Mouse (Mus musculus) erythroid progenitor cell, adult 5-6 weeks (primary cell): ENCODE measurements around the gene Hspg2. TPM values are rescaled to one million over a fixed set of nuclear protein-coding genes. Genes with fewer than 3 reads are reported as not detected.

Experiments
- ATAC-seq: replicated peaks from 2 replicates; pipeline ENCODE4 v1.8.0; 2016; ENCODE audit warnings: moderate number of reproducible peaks, mild to moderate bottlenecking, moderate TSS enrichment, inconsistent platforms; ENCODE audit not compliant: poor library complexity, low FRiP score, severe bottlenecking
- total RNA-seq, 2 experiments: library from RNA; stranded (forward) in 1 of 2; stranded (reverse) in 1 of 2; fragments of 150-400 nt in 1 of 2; fragments of 186-747, 209-891 nt in 1 of 2; gene quantifications; 2 replicates each; pipeline versions ENCODE4 v1.2.3 to v1.2.4; 2015 to 2017; ENCODE audit warnings: low replicate concordance in 2 of 2

The Hspg2 gene
- total RNA-seq, 2 experiments from 2014 or later = not detected

DNA sequence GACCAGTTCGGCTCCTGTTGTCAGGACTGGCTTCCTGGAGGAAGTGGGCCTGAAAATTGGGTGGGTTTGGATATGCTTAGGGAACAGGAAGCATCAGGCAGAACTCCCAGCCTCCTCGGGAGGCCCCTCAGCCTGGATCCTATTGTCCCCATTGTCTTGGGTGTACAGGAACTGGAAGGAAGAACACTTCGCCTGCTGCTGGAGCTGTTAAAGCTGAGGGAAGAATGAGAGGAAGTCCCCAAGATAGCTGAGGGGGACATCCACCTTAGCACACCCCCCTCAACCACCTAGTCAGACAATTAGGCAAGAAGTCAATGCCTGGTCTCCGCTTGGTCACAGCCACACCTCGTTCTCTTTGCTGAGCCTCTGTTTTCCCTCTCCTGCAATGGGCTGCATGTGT, 9.7 kb downstream of the Hspg2 start:
- ATAC-seq = no peak

DNA sequence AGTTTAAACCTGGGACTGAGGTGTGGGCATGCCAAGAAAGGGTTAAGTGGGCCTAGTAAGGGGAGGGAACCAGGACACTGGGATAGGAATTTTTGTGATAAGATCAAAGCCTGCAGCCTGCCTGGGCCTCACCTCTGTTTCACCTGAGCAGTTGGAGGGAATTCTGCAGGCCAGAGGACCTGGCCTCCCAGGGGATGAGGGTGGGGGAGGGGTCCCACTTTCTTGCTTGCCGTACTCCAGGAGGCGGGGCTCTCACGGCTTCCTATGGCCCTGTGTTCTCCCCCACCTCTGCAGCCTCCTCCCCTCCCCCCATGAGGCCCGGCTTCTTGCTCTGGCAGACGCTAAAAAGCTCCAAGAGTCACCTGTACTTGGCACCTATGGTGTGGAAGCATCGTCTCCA, 11.2 kb downstream of the Hspg2 start:
- no peak for ATAC-seq

DNA sequence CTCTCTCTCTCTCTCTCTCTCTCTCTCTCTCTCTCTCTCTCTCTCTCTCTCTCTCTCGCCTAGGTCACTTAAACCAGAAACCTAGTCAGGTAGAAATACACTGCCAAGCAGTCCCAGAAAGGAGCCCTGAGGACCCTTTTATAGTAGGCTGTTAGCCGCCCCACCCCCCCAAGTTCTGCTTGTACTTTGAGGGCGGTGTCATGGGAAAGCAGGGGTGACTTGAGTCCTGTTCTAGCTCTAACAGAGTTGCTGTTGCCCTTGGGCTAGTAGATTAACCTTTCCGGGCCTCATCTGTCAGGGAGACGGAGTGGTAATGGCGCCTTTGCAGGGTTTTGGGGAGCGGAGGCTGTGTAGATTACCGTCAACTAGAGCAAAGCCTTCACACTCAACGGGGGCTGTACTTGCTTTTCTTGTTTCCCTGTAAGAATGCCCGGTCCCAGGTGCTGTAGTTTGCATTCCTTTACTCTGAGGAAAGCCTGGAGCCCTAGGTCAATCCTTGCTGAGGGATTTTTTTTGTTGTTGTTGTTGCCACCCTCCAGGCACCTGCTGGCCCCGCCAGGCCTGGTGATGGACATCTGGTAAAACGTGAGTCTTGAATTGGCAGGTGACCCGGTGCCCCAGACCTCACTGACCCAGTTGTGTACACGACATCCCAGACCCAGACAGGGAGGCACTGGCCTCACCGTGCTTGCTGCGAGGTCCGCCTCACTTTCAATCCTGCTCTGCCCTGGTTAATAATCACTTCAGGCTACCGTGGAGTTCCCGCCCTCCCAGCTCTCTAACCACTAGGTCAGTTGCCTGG, 11.8 kb downstream of the Hspg2 start:
- no peak for ATAC-seq

DNA sequence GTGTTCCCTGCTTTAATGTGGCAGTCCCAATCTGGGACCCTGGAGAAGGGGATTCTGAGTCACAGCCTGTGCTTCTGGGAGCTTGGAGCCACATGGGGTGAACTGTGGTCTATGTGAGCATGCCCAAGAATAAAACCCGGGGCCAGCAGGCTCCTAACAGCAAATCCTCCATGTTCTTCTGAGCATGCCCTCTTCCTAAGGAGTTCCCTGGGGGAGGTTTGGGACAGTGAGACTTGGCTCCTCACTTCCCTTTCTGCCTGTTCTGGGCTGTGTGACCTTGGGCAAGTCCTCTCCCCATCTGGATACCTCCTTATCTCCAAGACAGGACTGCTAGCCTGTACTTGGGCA, 12.4 kb downstream of the Hspg2 start:
- no peak for ATAC-seq

DNA sequence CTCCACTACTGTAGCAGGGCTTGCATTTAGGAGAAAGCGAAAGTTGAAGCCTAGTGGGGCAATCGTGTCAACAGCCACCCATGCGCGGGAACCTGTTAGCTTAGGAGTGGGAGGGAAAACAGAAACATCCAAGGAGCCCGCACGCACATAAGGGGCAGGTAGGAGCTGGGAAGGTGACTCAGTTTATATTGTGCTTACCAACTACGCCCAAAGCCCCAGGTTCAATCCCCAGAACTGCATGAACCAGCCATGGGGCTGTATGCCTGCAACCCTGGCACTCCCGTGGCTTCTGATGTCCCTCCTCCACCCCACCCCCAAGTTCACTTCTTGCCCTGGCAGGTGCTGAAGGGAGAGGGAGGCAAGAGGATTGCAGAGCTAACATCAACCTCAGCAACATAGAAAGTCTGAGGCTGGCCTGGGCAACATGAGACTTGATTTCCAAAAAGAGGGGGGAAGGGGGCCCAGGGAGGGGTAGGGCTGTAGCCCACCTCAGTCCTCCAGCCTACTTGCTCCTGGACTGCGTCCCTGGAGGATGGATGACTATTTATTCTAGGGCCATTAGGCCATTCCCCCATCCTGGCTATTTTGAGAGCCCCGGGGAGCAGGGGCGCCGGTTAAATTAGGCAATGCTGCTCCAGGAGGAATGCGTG, 12.9 kb downstream of the Hspg2 start:
- ATAC-seq = no peak

DNA sequence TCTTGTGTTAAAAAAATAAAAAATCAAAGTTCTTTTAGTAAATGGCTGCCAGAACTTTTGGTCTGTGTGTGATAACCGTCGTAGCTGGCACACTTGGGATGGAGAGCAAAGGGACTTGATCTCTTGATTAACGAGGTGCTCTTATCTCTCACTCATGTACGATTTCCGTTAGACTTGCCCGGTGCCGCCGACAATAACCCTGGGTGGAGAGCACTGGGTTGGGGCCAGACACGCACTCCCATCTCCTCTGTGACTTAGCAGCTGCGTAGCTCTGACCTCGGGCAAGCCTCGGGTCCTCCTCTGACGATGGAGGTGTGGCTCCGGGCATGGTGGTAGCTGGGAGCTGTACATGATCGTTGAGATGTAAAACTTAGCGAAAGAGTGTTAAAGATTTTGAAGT, 15.3 kb downstream of the Hspg2 start:
- no peak for ATAC-seq

DNA sequence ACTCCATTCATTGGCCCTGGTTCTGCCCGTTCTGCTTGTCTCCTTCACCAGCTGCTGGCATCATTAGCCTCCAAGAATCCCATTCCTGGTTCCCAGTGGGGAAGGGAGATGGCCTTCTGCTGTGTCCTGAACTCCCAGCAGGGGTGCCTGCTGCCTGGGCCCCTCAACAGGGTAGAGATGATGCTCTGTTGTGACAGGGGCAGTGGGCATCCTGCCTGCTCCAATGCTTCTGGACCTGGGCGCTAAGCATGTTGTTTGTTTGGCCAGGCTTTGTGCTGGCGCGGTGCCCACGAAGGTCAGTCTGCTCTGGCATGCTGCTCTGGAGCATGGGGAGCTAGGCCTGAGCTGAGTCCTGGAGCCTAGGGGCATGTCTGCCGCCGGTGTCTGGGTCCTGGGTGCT, 16.0 kb downstream of the Hspg2 start:
- ATAC-seq = no peak

DNA sequence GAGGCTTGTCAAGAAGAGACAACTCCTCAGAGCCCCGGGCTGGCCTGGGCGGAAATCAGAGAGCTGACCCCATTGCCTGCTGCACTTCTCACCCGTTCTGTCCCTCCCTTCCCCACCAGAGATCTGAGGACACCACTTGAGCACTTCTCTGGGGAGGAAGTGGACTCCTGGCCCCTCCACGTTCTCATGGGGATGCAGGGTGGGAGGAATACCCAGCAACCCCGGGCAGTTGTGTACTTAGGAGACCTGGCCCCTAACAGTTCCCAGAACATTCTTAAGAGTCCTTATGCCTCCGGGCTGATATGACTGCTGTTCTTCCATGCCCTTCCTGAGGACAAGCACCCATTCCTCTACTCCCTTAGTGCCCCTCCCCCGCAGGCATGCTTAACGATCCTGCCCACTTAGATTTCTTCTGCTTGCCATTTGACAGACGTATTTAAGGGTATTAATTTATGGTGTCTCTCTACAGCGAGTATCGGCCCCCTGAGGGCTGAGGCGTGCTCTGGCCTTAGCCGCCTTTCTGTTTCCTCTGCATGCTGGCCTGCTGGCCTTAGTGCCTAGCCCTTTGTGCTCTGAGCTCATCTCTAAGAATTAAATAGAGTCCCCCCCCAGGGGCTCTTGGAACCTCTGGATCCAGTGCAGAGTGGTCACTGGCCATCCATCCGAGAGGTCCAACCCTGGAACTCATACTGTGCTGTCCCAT, 16.8 kb downstream of the Hspg2 start:
- ATAC-seq = no peak

DNA sequence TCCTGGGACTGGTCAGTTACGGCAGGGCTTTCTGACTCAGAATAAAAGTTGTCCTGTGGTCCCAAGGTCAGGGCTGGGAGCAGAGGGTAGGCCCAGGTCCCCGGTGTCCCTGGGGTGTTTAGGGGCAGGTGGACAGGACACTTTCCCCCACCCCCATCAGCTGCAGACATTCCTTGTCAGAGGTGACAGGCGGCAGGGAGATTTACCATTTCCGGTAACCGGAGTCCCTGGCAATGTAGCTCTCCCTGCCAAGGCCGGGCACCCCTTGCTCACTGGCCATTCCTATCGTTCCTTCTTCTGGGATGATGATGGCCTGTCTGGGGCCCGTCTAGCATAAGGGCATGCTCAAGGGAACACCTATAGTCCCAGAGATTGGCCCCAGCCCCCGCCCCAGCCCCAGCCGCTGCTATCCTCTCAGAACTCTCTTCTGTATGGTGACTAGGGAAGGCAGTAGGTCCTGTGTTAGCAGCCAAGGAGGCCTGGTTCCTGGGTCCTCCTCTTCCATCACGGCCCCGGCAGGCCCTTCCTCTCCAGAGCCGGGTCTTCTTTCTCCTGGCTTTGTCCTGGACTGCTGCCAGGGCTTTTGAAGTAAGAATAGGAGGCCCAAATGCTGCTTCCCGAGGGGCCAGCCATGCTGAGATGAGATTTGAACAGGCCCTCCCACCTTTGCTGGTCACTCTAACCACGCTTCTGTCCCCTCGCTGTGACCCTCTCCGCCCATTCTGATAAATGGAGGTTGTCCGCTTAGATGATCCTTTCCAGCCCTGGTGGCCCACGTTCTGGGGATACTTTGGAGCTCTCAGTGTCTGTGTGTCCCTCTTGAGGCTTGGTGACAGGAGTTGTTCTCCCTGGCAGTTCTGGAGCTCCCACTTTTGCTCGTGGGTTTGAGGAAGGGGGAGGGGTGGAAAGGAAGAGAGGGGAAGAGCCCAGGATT, 17.8 kb downstream of the Hspg2 start:
- ATAC-seq = no peak

DNA sequence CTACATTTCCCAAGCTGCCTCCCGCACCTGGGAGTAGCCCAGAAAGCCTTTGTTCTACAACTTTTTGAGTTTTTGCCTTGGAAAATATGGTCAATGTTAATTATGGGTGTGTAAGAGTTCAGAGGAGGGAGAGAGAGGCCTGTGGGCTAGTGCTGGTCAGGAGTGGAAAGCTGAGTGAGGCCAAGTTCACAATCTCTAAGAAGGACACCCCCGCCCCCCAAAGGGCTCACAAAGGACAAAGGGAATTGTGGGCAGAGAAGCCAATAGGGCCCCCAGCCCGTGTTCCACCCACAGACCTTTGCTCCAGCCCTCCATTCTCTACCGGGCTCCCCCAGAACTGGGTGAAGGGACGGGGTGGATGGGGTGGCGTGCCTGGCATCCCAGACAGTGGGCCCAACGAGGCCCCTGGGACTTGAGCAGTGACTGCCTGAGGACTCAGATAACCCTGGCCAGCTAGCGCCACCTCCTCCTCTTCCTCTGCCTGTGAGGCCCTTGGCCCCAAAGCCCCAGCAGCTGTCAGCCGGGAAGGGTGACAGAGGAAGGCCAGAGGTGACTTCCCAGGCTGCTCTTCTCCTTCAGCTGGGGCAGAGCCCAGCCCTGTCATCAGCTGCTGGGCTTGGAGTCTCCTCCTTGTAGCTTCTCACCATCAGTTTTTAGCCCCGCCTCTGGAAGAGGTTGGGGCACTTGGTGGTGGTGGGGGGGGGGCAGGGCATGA, 18.9 kb downstream of the Hspg2 start:
- no peak for ATAC-seq

DNA sequence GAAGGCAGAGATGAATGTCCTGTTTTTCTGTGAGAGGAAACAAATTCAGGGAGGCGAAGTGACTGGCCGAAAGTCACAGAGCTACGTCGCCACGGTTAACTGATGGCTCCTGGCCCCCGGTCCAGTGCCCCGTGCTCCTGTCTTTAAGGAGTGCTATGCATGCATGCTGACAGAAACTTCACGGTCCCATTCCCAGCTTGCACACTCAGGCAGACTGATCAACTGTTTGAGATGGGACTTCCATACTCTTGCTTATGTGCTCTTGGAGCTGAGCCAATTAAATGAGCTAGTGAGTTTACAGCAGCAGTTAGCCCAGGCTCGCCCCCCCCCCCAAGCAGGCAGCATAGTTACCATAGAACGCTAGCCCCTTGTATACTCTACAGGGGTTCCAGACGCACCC, 19.5 kb downstream of the Hspg2 start:
- ATAC-seq = no peak

DNA sequence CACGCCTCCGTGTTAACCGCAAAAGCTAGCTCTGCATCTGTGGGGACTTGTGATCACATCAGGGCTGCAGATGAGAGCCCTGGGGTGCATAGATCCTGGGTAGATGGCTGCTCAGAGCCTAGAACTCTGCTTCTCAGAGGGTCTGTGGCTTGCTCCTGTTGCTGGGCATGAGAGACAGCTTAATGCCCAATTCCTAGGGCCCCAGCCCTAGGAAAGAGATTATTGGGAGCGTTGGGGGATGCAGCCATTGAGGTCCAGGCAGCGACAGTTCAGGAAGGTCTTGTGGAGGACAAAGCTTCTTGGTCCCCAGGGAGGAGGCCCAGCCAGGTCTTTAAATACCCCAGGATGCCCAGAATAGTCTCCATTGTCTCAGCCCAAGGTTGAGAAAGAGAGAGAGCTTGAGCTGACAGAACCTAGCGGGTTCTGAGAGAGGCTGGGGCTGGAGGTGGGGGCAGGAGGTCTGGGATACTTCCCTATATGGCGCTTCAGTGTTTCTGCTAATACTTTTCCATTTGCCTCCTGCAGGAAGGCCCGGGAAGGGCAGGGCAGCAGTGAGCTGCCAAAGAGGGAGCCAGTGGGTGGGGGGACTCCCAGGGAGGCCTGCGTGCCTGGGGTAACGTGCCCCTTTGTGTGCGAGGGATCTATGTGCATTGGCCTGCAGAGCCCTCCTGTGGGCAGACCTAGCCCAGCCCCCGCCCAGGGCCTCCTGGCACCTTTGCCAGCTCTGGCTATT, 20.2 kb downstream of the Hspg2 start:
- no peak for ATAC-seq

DNA sequence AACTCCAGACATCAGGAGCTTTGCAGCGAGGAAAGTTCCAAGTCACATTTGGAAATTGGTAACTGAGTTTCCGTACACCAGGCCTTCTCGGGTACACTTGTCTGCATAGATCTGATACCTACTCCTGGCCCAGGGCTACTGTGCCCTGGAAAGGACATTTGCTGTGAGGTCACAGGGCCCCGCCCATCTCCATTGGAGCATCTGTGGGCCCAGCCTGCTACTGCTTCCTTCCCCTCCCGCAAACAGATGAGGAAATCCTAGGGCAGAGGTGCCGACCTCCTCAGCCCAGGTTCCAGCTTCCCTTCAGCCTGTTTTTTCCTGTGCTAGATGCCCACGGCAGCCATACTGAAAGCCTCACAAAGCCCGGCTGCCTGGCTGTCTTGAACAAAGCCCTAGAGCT, 21.4 kb downstream of the Hspg2 start:
- no peak for ATAC-seq

DNA sequence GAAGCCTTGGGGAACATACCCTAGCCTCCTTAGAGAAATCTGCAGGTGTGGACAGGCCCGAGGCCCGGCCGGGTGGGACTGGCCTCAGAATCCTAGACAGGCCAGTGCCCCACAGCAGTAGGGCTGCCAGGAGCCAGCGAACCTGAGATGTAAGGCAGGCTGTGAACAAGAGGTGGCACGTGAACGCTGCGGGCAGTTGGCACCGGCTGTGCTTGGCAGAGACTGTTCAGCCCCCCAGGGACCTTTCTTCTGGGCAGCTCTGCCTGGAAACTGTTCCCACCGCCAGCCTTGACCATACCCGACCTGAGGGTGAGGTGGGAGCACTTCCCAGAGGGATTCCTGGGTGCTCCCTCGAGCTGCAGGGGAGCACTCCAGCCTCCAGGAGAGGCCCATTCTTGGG, 24.0 kb downstream of the Hspg2 start:
- no peak for ATAC-seq

DNA sequence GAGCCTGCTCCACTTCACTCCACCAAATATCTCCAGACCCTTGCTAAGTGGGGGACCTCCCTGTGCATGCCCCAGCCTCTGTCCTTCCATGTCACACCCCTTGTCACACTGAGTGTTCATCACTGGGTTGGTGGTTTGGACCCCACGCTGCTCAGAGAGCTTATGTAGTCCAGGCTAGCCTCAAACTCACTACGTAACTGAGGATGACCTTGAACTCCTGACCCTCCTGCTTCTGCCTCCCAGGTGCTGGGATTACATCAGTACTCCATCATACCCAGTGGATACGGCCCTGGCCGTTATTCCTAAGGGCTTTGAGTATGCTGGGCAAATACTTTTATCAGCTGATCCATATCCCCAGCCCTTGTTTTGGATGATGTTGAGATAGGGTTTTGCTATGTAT, 24.6 kb downstream of the Hspg2 start:
- no peak for ATAC-seq

DNA sequence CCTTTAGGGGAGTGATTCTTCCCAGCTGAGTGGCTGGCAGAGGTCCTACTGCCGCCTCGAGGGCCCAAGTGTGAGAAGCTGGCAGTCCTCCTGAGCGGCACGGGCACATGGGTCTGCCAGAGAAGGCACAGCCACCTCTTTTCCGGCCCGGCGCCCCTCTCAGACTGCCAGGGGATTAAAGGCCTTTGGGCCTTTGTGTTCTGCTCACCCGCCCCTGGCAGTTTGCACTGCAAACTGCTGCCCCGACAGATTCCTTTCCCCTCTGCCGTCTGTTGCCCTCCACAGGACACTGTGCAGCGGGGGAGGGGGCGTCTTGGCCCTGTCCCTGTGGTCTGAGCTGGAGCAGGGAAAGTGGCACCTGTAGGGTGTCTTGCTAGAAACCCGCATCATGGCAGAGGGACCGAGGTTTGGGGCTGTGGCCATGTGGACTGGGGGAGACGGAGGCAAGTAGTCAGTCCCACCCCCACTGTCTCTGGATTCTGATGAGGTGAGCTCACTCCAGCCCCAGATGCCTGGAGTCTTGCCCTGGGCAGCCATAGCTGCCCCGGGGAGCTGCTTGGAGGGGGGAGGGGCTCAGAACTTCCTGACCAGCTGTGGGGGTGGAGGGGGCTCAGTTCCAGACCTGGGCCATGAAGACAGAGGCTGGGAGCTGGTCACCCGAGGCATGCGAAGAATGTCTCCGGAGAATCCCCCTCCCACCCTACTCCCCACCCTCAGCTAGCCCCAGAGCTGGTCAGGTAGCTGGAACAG, 26.4 kb downstream of the Hspg2 start:
- ATAC-seq = no peak

DNA sequence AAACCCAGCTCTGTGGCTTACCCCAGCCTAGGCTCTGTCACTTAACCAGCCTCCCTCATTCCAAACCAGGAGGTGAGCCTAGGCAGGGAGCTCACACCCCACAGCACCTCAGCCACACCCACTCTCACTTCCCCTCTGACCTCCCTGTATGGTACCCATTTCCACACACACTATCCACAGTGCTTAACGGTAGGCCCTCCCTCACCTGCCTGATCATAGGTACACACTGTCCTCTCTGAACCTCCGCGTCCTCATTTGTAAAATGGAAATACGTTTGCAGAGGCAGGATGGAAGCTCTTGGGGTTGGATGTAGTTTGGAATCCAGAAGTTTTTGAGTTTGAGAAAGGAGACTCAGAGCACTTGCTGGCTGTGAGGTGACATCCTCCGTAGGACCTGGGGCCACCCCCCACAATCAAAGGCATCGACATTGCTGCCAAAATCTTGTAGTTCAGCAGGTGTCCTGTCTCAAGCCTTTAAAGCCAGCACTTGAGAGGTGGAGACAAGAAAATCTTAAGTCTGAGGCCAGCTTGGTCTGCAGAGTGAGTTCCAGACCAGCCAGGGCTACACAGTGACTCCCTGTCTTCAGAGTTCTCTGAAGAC, 27.0 kb downstream of the Hspg2 start:
- no peak for ATAC-seq

DNA sequence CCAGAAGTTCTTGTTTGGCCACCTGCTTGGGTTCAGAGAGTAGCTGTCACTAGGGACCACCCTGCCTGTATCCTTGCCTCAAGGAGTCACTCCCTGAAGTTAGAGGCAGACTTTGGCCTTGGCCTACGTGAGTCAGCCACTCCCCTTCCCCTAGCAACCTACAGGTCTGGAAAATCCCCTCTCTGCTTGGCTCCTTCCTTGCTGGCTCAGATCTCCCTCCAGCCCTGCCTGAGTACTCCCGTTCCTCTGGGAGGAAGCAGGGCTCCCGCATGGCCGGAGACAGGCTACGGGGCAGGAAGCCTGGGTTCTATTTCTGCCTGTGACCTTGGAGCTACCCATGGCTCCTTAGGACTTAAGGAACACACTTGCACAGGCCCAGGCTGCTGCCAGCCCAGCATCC, 28.8 kb downstream of the Hspg2 start:
- ATAC-seq = no peak
